Mouse (Mus musculus) MEL (cell line): ENCODE results near the gene Adprh. TPM values are rescaled to one million over a fixed set of nuclear protein-coding genes. Genes with fewer than 3 reads are reported as not detected.

Experiments used
- DNase-seq: peaks from one replicate; pipeline ENCODE4 v3.0.0; 2011; ENCODE audit warnings: low read depth, low spot score
- H3K27ac ChIP-seq: 2 replicates; pipeline ENCODE4 v1.5.1; 2012; ENCODE audit warnings: low read depth, mild to moderate bottlenecking, control low read depth, low read length, moderate library complexity; ENCODE audit not compliant: control insufficient read depth
- H3K27me3 ChIP-seq, 2 experiments: fragments of 150-350 bp in 1 of 2; sonication (generic) in 1 of 2; 2 replicates each; pipeline ENCODE4 v1.6.1; 2012; ENCODE audit warnings: low read length in 2 of 2, mild to moderate bottlenecking in 2 of 2, improper control_type of control experiment in 1 of 2, moderate library complexity in 1 of 2; ENCODE audit not compliant: insufficient read depth in 2 of 2, control insufficient read depth in 1 of 2
- H3K36me3 ChIP-seq, 2 experiments: 2 replicates each; pipeline ENCODE4 v1.6.1; 2012 to 2014; ENCODE audit warnings: low read length in 2 of 2, improper control_type of control experiment in 1 of 2, inconsistent platforms in 1 of 2, mild to moderate bottlenecking in 1 of 2; ENCODE audit not compliant: insufficient read depth in 2 of 2, control insufficient read depth in 1 of 2
- H3K4me1 ChIP-seq, 2 experiments: fragments of 150-350 bp in 1 of 2; sonication (generic) in 1 of 2; 2 replicates each; pipeline ENCODE4 v1.6.1; 2012; ENCODE audit warnings: low read length in 2 of 2, improper control_type of control experiment in 1 of 2, mild to moderate bottlenecking in 1 of 2; ENCODE audit not compliant: insufficient read depth in 2 of 2, control insufficient read depth in 1 of 2
- H3K4me3 ChIP-seq, 2 experiments: fragments of 150-350 bp in 1 of 2; sonication (generic) in 1 of 2; 2 replicates each; pipeline ENCODE4 v1.5.1; 2012; ENCODE audit warnings: low read depth in 2 of 2, low read length in 2 of 2, mild to moderate bottlenecking in 2 of 2, moderate library complexity in 2 of 2, control low read depth in 1 of 2, improper control_type of control experiment in 1 of 2; ENCODE audit not compliant: control insufficient read depth in 1 of 2, insufficient read depth in 1 of 2
- H3K79me2 ChIP-seq: 2 replicates; pipeline ENCODE4 v1.6.1; 2012; ENCODE audit warnings: mild to moderate bottlenecking, low read length, moderate library complexity; ENCODE audit not compliant: control insufficient read depth, poor library complexity, insufficient read depth
- H3K9ac ChIP-seq: 2 replicates; pipeline ENCODE4 v1.6.1; 2012; ENCODE audit warnings: low read depth, mild to moderate bottlenecking, control low read depth, low read length, moderate library complexity; ENCODE audit not compliant: control insufficient read depth, poor library complexity, severe bottlenecking
- H3K9me3 ChIP-seq: fragments of 150-350 bp; sonication (generic); replicated peaks from 2 replicates; pipeline ENCODE4 v1.6.1; 2012; ENCODE audit warnings: mild to moderate bottlenecking, low read length, improper control_type of control experiment, moderate library complexity; ENCODE audit not compliant: insufficient read depth
- CHD1 ChIP-seq: IDR thresholded peaks from 2 replicates; pipeline ENCODE4 v1.6.1; 2012; ENCODE audit warnings: low read depth, mild to moderate bottlenecking, inconsistent platforms, low read length, improper control_type of control experiment
- CHD2 ChIP-seq: IDR thresholded peaks from 2 replicates; pipeline ENCODE4 v1.6.1; 2011; ENCODE audit warnings: low read length, improper control_type of control experiment
- CTCF ChIP-seq, 3 experiments: IDR thresholded peaks in 2 of 3; conservative IDR thresholded peaks in 1 of 3; 2 replicates each; pipeline ENCODE4 v1.5.1; 2011 to 2012; ENCODE audit warnings: low read length in 3 of 3, low read depth in 2 of 3, mild to moderate bottlenecking in 2 of 3, improper control_type of control experiment in 1 of 3, inconsistent platforms in 1 of 3, mixed read lengths in 1 of 3, moderate library complexity in 1 of 3; ENCODE audit not compliant: control insufficient read depth in 1 of 3, insufficient read depth in 1 of 3, poor library complexity in 1 of 3, severe bottlenecking in 1 of 3
- E2F4 ChIP-seq: IDR thresholded peaks from 2 replicates; pipeline ENCODE4 v1.6.1; 2011; ENCODE audit warnings: low read depth, low read length, improper control_type of control experiment, borderline replicate concordance
- EP300 ChIP-seq, 2 experiments: IDR thresholded peaks; 2 replicates each; pipeline ENCODE4 v1.6.1; 2011; ENCODE audit warnings: improper control_type of control experiment in 2 of 2, low read length in 2 of 2, low read depth in 1 of 2, mild to moderate bottlenecking in 1 of 2
- ETS1 ChIP-seq: IDR thresholded peaks from 2 replicates; pipeline ENCODE4 v1.6.1; 2012; ENCODE audit warnings: low read depth, mild to moderate bottlenecking, inconsistent platforms, low read length, improper control_type of control experiment, moderate library complexity
- GATA1 ChIP-seq: IDR thresholded peaks from 2 replicates; pipeline ENCODE4 v1.6.1; 2011; ENCODE audit warnings: low read depth, low read length, improper control_type of control experiment
- JUND ChIP-seq: IDR thresholded peaks from 2 replicates; pipeline ENCODE4 v1.6.1; 2011; ENCODE audit warnings: low read depth, mild to moderate bottlenecking, improper control_type of control experiment, low read length
- MAZ ChIP-seq: IDR thresholded peaks from 2 replicates; pipeline ENCODE4 v1.6.1; 2012; ENCODE audit warnings: low read depth, mild to moderate bottlenecking, inconsistent platforms, low read length, improper control_type of control experiment
- MXI1 ChIP-seq: IDR thresholded peaks from 2 replicates; pipeline ENCODE4 v1.6.1; 2011; ENCODE audit warnings: mild to moderate bottlenecking, low read depth, low read length, improper control_type of control experiment
- MYB ChIP-seq: IDR thresholded peaks from 2 replicates; pipeline ENCODE4 v1.6.1; 2011; ENCODE audit warnings: mild to moderate bottlenecking, low read depth, low read length, improper control_type of control experiment
- NELFE ChIP-seq: IDR thresholded peaks from 2 replicates; pipeline ENCODE4 v1.6.1; 2011; ENCODE audit warnings: low read depth, low read length, improper control_type of control experiment
- POLR2AphosphoS2 ChIP-seq: IDR thresholded peaks from 2 replicates; pipeline ENCODE4 v1.6.1; 2011; ENCODE audit warnings: low read length, improper control_type of control experiment
- SIN3A ChIP-seq: IDR thresholded peaks from 2 replicates; pipeline ENCODE4 v1.6.1; 2012; ENCODE audit warnings: low read length, improper control_type of control experiment, inconsistent platforms
- SMC3 ChIP-seq: IDR thresholded peaks from 2 replicates; pipeline ENCODE4 v1.6.1; 2011; ENCODE audit warnings: low read depth, low read length, improper control_type of control experiment
- UBTF ChIP-seq: IDR thresholded peaks from 2 replicates; pipeline ENCODE4 v1.6.1; 2012; ENCODE audit warnings: low read depth, mild to moderate bottlenecking, inconsistent platforms, low read length, improper control_type of control experiment, moderate library complexity, borderline replicate concordance; ENCODE audit not compliant: insufficient read depth
- ZKSCAN1 ChIP-seq: IDR thresholded peaks from 2 replicates; pipeline ENCODE4 v1.6.1; 2012; ENCODE audit warnings: low read depth, mild to moderate bottlenecking, inconsistent platforms, low read length, improper control_type of control experiment, moderate library complexity
- polyA plus RNA-seq, 2 experiments: library from polyadenylated mRNA; stranded (reverse) in 1 of 2; unstranded in 1 of 2; fragments of >175 nt in 1 of 2; fragments of >200 nt in 1 of 2; gene quantifications; 2 replicates each; pipeline versions ENCODE4 v1.2.1 to v1.2.4; 2012; ENCODE audit warnings: low replicate concordance in 2 of 2, low read depth in 1 of 2; ENCODE audit not compliant: insufficient read length in 2 of 2, insufficient read depth in 1 of 2, missing spikeins in 1 of 2
- total RNA-seq: library from RNA; depleted of rRNA; stranded (reverse); fragments of 300-350 nt; gene quantifications from 2 replicates; pipeline ENCODE4 v1.2.3, GENCODE M21; 2012

Adprh gene
- total and polyA plus RNA-seq, 3 experiments: 20.1 to 86.7 TPM; not detected in 1

GRCm38 (mm10) chr16:38407584-38407983, 44.9 kb downstream of the Adprh start:
- TF ChIP-seq CHD2 (no peak), NELFE (no peak), JUND (no peak), SMC3 (no peak), SIN3A (no peak), EP300 (IDR thresholded peaks at IDR 0.05; ENCODE audit: low read depth in 1 of 2, low read length in 2 of 2) (no peak), GATA1 (no peak)
- H3K4me1 ChIP-seq: peaks cover 0 to 13% of the 10 kb centered on the region in 2 experiments; a peak in 2 of 4 replicates
- no peaks in the 10 kb centered on the region for H3K9me3 ChIP-seq
- H3K79me2 ChIP-seq: no peaks in the 10 kb centered on the region
- H3K27me3 ChIP-seq: peaks cover 0 to 2% of the 10 kb centered on the region in 2 experiments; a peak in 1 of 4 replicates
- no peak overlapping the region for H3K9ac ChIP-seq
- no peak overlapping the region for H3K4me3 ChIP-seq
- H3K36me3 ChIP-seq: no peaks in the 10 kb centered on the region; a peak in 1 of 4 replicates
- DNase-seq: no peak
- no peak overlapping the region for H3K27ac ChIP-seq

- H3K9ac ChIP-seq: no peak overlapping the region
- H3K27ac ChIP-seq: no peak overlapping the region
- H3K9me3 ChIP-seq: no peaks in the 10 kb centered on the region
- no peak overlapping the region for H3K4me3 ChIP-seq
- peaks cover 0 to 13% of the 10 kb centered on the region in 2 experiments; a peak in 2 of 4 replicates for H3K4me1 ChIP-seq
- peaks cover 0 to 1% of the 10 kb centered on the region in 2 experiments; a peak in 1 of 4 replicates for H3K27me3 ChIP-seq
- TF ChIP-seq ETS1 (peak; percentile 24; the same call in 1 of the 2 replicates), MXI1 (no peak), CHD1 (no peak), MYB (no peak), POLR2AphosphoS2 (no peak), JUND (no peak), CTCF (IDR thresholded peaks at IDR 0.05 in 2 of 3, conservative IDR thresholded peaks at IDR 0.05 in 1 of 3; ENCODE audit: control insufficient read depth in 1 of 3, insufficient read depth in 1 of 3, low read depth in 2 of 3, low read length in 3 of 3, poor library complexity in 1 of 3, severe bottlenecking in 1 of 3) (no peak), ZKSCAN1 (no peak)
- TF ChIP-seq, all 39 proteins: peak for 1
- peak; percentile 50 for DNase-seq
- no peaks in the 10 kb centered on the region; a peak in 1 of 4 replicates for H3K36me3 ChIP-seq
- H3K79me2 ChIP-seq: no peaks in the 10 kb centered on the region
Measured at GRCm38 (mm10) chr16:38406708-38407107, 45.8 kb downstream of the Adprh start.

GRCm38 (mm10) chr16:38406293-38406692, 46.2 kb downstream of the Adprh start:
- Histone ChIP-seq H3K9ac (no peak overlapping the region), H3K4me3 (no peak overlapping the region), H3K9me3 (no peaks in the 10 kb centered on the region), H3K4me1 (peaks cover 0 to 13% of the 10 kb centered on the region in 2 experiments; a peak in 2 of 4 replicates), H3K27me3 (no peaks in the 10 kb centered on the region)
- TF ChIP-seq UBTF (no peak), POLR2AphosphoS2 (no peak), E2F4 (no peak), MAZ (no peak), SMC3 (no peak)
- TF ChIP-seq, all 39 proteins: peak for 0
- H3K79me2 ChIP-seq: no peaks in the 10 kb centered on the region
- no peaks in the 10 kb centered on the region; a peak in 1 of 4 replicates for H3K36me3 ChIP-seq
- DNase-seq: no peak
- H3K27ac ChIP-seq: no peak overlapping the region
